Mouse (Mus musculus) testis, adult 2 months (tissue): Measurements from ENCODE around the gene 4930562C15Rik.

ENCODE experiments used
- CTCF ChIP-seq: fragments of 200-500 bp; IDR thresholded peaks from 2 replicates; pipeline ENCODE4 v1.5.1; 2012; ENCODE audit warnings: low read depth, mild to moderate bottlenecking, inconsistent platforms, low read length, moderate library complexity; ENCODE audit not compliant: control insufficient read depth, insufficient read depth, insufficient replicate concordance
- POLR2A ChIP-seq: fragments of 200-500 bp; IDR thresholded peaks from 2 replicates; pipeline ENCODE4 v1.6.1; 2012; ENCODE audit warnings: low read depth, mild to moderate bottlenecking, inconsistent platforms, low read length, moderate library complexity; ENCODE audit not compliant: control insufficient read depth

DNA sequence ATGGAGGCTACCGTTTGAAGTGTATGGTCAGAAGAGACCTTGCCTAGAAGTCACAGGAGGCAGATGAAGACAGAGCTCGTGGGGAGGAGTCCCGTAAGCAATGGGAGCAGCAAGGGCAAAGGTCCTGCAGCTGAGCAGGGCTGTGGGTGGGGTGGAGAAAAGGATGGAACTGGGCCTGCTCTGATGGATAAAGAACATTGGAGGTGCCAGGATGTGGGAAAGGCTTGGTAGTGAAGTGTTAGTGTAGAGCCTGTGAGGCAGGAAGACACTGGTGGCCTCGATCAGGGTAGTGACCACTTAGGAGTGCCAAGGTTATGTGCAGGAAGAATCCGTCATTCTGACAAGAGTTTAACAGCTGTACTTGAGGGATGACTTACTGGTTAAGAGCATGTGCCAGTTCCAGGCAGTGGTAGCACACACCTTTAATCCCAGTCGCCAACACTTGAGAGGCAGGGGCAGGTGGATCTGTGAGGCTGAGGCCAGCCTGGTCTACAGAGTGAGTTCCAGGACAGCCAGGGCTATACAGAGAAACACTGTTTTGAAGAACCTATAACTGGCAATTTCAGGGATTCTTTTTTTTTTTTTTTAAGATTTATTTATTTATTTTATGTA is 68.4 kb downstream of the 4930562C15Rik start:
- TF ChIP-seq CTCF (no peak), POLR2A (no peak)
